Mouse (Mus musculus) lung, embryonic 14.5 days (tissue): ENCODE measurements around the gene Trmt1. TPM values are rescaled to one million over a fixed set of nuclear protein-coding genes. Genes with fewer than 3 reads are reported as not detected.

Experiments used
- ATAC-seq: fragments of 200-750 bp; cut with Nextera tagmentation; 2 replicates; pipeline ENCODE4 v1.8.0; 2017; ENCODE audit warnings: mild to moderate bottlenecking, moderate TSS enrichment, moderate library complexity; ENCODE audit not compliant: insufficient read depth
- DNase-seq: peaks from one replicate; pipeline ENCODE4 v3.0.0-alpha.2; 2015
- H3K27ac ChIP-seq: fragments of 300-500 bp; sonication (generic); 2 replicates; pipeline ENCODE4 v1.5.1; 2014; ENCODE audit warnings: low read depth, mild to moderate bottlenecking, moderate library complexity
- H3K27me3 ChIP-seq: fragments of 300-500 bp; sonication (generic); 2 replicates; pipeline ENCODE4 v1.6.1; 2014; ENCODE audit warnings: low read length, control low read depth; ENCODE audit not compliant: insufficient read depth
- H3K36me3 ChIP-seq: fragments of 300-500 bp; sonication (generic); 2 replicates; pipeline ENCODE4 v1.6.1; 2014; ENCODE audit warnings: control low read depth; ENCODE audit not compliant: insufficient read depth
- H3K4me1 ChIP-seq: fragments of 300-500 bp; sonication (generic); 2 replicates; pipeline ENCODE4 v1.6.1; 2014; ENCODE audit warnings: antibody characterized with exemption, control low read depth; ENCODE audit not compliant: insufficient read depth
- H3K4me2 ChIP-seq: fragments of 300-500 bp; sonication (generic); 2 replicates; pipeline ENCODE4 v1.6.1; 2014; ENCODE audit warnings: mild to moderate bottlenecking
- H3K4me3 ChIP-seq: fragments of 300-500 bp; sonication (generic); 2 replicates; pipeline ENCODE4 v1.5.1; 2014; ENCODE audit warnings: low read depth, low read length
- H3K9ac ChIP-seq: fragments of 300-500 bp; sonication (generic); 2 replicates; pipeline ENCODE4 v1.6.1; 2014
- H3K9me3 ChIP-seq: fragments of 300-500 bp; sonication (generic); 2 replicates; pipeline ENCODE4 v1.6.1; 2016; ENCODE audit warnings: low read depth, low read length, control low read depth
- CTCF ChIP-seq: IDR thresholded peaks from 2 replicates; pipeline ENCODE4 v1.5.1; 2016; ENCODE audit warnings: antibody characterized with exemption, low read depth
- WGBS: fragments of 180-500 bp; shearing (Covaris S2); extraction: QIAGEN DNeasy Blood & Tissue Kit; methylation state at CpG from one replicate; pipeline ENCODE4 v1.1.7; 2014; 5-methylcytosine and 5-hydroxymethylcytosine counted together
- polyA plus RNA-seq: library from polyadenylated mRNA; unstranded; fragments of >200 nt; fragmentation: Nextera tagmentation; extraction: Ambion mirVana; gene quantifications from 2 replicates; pipeline ENCODE4 v1.2.1, GENCODE M21; 2014

Trmt1 gene
- polyA plus RNA-seq, 1 experiment from 2014 or later, result 68.6 TPM

- H3K4me2 ChIP-seq, result peak overlapping the region; percentile 51
- peaks cover 55% of the 10 kb centered on the region for H3K4me1 ChIP-seq
These were observed 59.2 kb downstream of the Trmt1 start for GRCm38 (mm10) chr8:84745032-84745925.

More at GRCm38 (mm10) chr8:84745032-84745925, 59.2 kb downstream of the Trmt1 start:
- Histone ChIP-seq H3K9ac (peak overlapping the region; percentile 40), H3K27me3 (no peaks in the 10 kb centered on the region), H3K4me3 (no peak overlapping the region; the same call in 1 of the 2 replicates), H3K36me3 (0 out of 2 replicates have a peak, but pooled peaks cover 15% of the 10 kb centered on the region), H3K9me3 (no peaks in the 10 kb centered on the region), H3K27ac (peak overlapping the region; percentile 92)
- DNase-seq (no peak), ATAC-seq (no peak)
- 9% methylated on average over 17 of the region's 17 CpGs for WGBS
- 0 out of 2 replicates have a peak, but pooled peaks have one; percentile 13 for TF ChIP-seq CTCF

Other genes starting within 250 kb of the Trmt1 start
- 81.7 and 83.8 TPM in 2 replicates for gene Ier2, start 23.5 kb upstream of the Trmt1 start, polyA plus RNA-seq
- 29.8 and 33.8 TPM in 2 replicates for gene Nacc1, start 1.6 kb downstream of the Trmt1 start, polyA plus RNA-seq
- 12.0 and 12.5 TPM in 2 replicates for gene Lyl1, start 15.2 kb downstream of the Trmt1 start, polyA plus RNA-seq
- 2.7 and 2.8 TPM in 2 replicates for gene G430095P16Rik, start 36.7 kb downstream of the Trmt1 start, polyA plus RNA-seq
- gene Nfix, start 114.0 kb downstream of the Trmt1 start, polyA plus RNA-seq, result 42.3 and 44.1 TPM in 2 replicates
- 4.5 and 4.6 TPM in 2 replicates for gene Dand5, start 136.5 kb downstream of the Trmt1 start, polyA plus RNA-seq
- 44.2 and 45.0 TPM in 2 replicates for gene Gadd45gip1, start 145.2 kb downstream of the Trmt1 start, polyA plus RNA-seq
- gene Rad23a, start 154.4 kb downstream of the Trmt1 start, polyA plus RNA-seq, result 118 and 123 TPM in 2 replicates
- gene Calr, start 160.6 kb downstream of the Trmt1 start, polyA plus RNA-seq, result 886 and 920 TPM in 2 replicates
- gene Farsa, start 170.7 kb downstream of the Trmt1 start, polyA plus RNA-seq, result 92.9 and 103 TPM in 2 replicates
- gene Syce2, start 185.8 kb downstream of the Trmt1 start, polyA plus RNA-seq, result 79.9 and 94.8 TPM in 2 replicates
- gene Gcdh, start 207.6 kb downstream of the Trmt1 start, polyA plus RNA-seq, result 28.1 and 30.4 TPM in 2 replicates
- 1.8 and 1.9 TPM in 2 replicates for gene Klf1, start 215.6 kb downstream of the Trmt1 start, polyA plus RNA-seq
- gene Dnase2a, start 222.3 kb downstream of the Trmt1 start, polyA plus RNA-seq, result 12.0 and 15.3 TPM in 2 replicates